ENCODE assay signal across 19 mouse cellular contexts in genomic region chr7:139916345-139916744, GRCm38 (mm10). TPM values are rescaled to one million over a fixed set of nuclear protein-coding genes. Genes with fewer than 3 reads are reported as not detected.
A peak's percentile ranks its signal among the peaks of the same experiment; 100 is the strongest.
DNase-seq lines count a peak whose midpoint lies in the region; ATAC-seq and TF ChIP-seq lines count a peak whose summit lies in the region.
"Had no signal": no experiment of that assay in that cellular context is flagged by ENCODE, and none has a peak within 500 bp of the region (broad histone marks: within the 10 kb centered on the region; RNA-seq: fewer than 3 reads in every experiment).

No protein-coding gene starts in this region.

- intact Hi-C loops in heart, adult 2 months (cut with DNase I) = no loop called here

- ATAC-seq in heart, embryonic 11.5 days (replicated peaks; ENCODE audit: insufficient number of reproducible peaks, low FRiP score, low TSS enrichment) = no peak
- no peak for ATAC-seq in liver, postnatal 0 days
- ATAC-seq in liver, embryonic 11.5 days (replicated peaks; ENCODE audit: low FRiP score) = no peak

- H3K9me3 ChIP-seq in heart, embryonic 11.5 days (replicated peaks; ENCODE audit: control insufficient read depth, low read length) = no peaks in the 10 kb centered on the region
- no peaks in the 10 kb centered on the region for H3K9me3 ChIP-seq in liver, postnatal 0 days (ENCODE audit: low read length)
- H3K9me3 ChIP-seq in liver, embryonic 11.5 days (ENCODE audit: control insufficient read depth, low read length) = no peaks in the 10 kb centered on the region
- H3K9me3 ChIP-seq: liver, embryonic 15.5 days had no signal

- peak; percentile 33 for TF ChIP-seq CTCF in heart, adult 2 months (IDR thresholded peaks at IDR 0.05)
- TF ChIP-seq CTCF in liver, postnatal 0 days (IDR thresholded peaks at IDR 0.05; ENCODE audit: low read depth) = peak; percentile 39

- TF ChIP-seq POLR2A in heart, adult 2 months (IDR thresholded peaks at IDR 0.05; ENCODE audit: insufficient read depth, low read depth, low read length) = no peak

- H3K4me1 ChIP-seq in heart, adult 2 months (ENCODE audit: control insufficient read depth, insufficient read depth, low read length) = no peaks in the 10 kb centered on the region
- no peaks in the 10 kb centered on the region; the same call in 1 of the 2 replicates for H3K4me1 ChIP-seq in heart, embryonic 11.5 days (ENCODE audit: control insufficient read depth, insufficient read depth, low read length)
- 0 out of 2 replicates have a peak, but pooled peaks cover 3% of the 10 kb centered on the region for H3K4me1 ChIP-seq in liver, postnatal 0 days (ENCODE audit: insufficient read depth)
- no peaks in the 10 kb centered on the region; the same call in 1 of the 2 replicates for H3K4me1 ChIP-seq in liver, embryonic 11.5 days (replicated peaks; ENCODE audit: control insufficient read depth, insufficient read depth, low read length)

- no peaks in the 10 kb centered on the region for H3K79me2 ChIP-seq in heart, adult 2 months (replicated peaks; ENCODE audit: control insufficient read depth, insufficient read depth, low read length)

- H3K4me3 ChIP-seq in heart, adult 2 months = no peak overlapping the region
- H3K4me3 ChIP-seq in heart, embryonic 11.5 days (ENCODE audit: low read depth, low read length) = no peak overlapping the region
- H3K4me3 ChIP-seq in liver, postnatal 0 days (ENCODE audit: low read depth, low read length) = no peak overlapping the region
- H3K4me3 ChIP-seq in liver, embryonic 11.5 days (ENCODE audit: low read depth, low read length) = no peak overlapping the region
- H3K4me3 ChIP-seq: liver, embryonic 15.5 days had no signal

- no peak overlapping the region for H3K27ac ChIP-seq in heart, adult 2 months
- H3K27ac ChIP-seq in heart, embryonic 11.5 days (ENCODE audit: low read depth, low read length) = no peak overlapping the region
- H3K27ac ChIP-seq in liver, postnatal 0 days (ENCODE audit: low read depth) = no peak overlapping the region
- no peak overlapping the region for H3K27ac ChIP-seq in liver, embryonic 11.5 days (ENCODE audit: low read depth, low read length)
- H3K27ac ChIP-seq: liver, embryonic 15.5 days had no signal

- no peak for TF ChIP-seq EP300 in heart, adult 2 months (IDR thresholded peaks at IDR 0.05; ENCODE audit: insufficient read depth, low read depth, low read length)
- no peak for TF ChIP-seq EP300 in liver, postnatal 0 days (IDR thresholded peaks at IDR 0.05; ENCODE audit: low read depth)

- no peak overlapping the region for H3K4me2 ChIP-seq in heart, embryonic 11.5 days
- no peak overlapping the region for H3K4me2 ChIP-seq in liver, postnatal 0 days (ENCODE audit: low read depth, low read length)
- no peak overlapping the region for H3K4me2 ChIP-seq in liver, embryonic 11.5 days
- H3K4me2 ChIP-seq: liver, embryonic 15.5 days had no signal

- H3K9ac ChIP-seq in heart, adult 2 months (ENCODE audit: low read depth, low read length) = no peak overlapping the region
- no peak overlapping the region for H3K9ac ChIP-seq in heart, embryonic 11.5 days (ENCODE audit: low read depth, low read length)
- H3K9ac ChIP-seq in liver, postnatal 0 days (replicated peaks) = no peak overlapping the region
- H3K9ac ChIP-seq in liver, embryonic 11.5 days (ENCODE audit: low read depth, low read length) = no peak overlapping the region
- H3K9ac ChIP-seq: liver, embryonic 15.5 days had no signal

- no peak for DNase-seq in heart, adult 2 months
- no peak for DNase-seq in liver, postnatal 0 days
- DNase-seq in liver, embryonic 11.5 days (ENCODE audit: low spot score) = no peak
- peak; percentile 61 for DNase-seq in ES-CJ7 (ENCODE audit: low read depth, low spot score)
- DNase-seq in embryo, embryonic 11 days = peak; percentile 56
- DNase-seq in gastrocnemius, adult 18-20 months (ENCODE audit: low spot score) = no peak
- no peak for DNase-seq in thymus, postnatal 25 days
- DNase-seq: adrenal gland, postnatal 10 days; heart, postnatal 10 days; kidney, postnatal 10 days; left cerebral cortex, postnatal 4 days; right cerebral cortex, postnatal 25 days; thymus, adult 2 months had no signal

- 2% methylated on average over 1 of the region's 1 CpGs for WGBS in heart, adult 2 months
- WGBS in heart, embryonic 11.5 days (ENCODE audit: insufficient replicate concordance) = 5% methylated on average over 1 of the region's 1 CpGs
- WGBS in liver, postnatal 0 days (ENCODE audit: insufficient replicate concordance) = 0% methylated on average over 1 of the region's 1 CpGs
- WGBS in liver, embryonic 11.5 days = 0% methylated on average over 1 of the region's 1 CpGs

- no peaks in the 10 kb centered on the region for H3K36me3 ChIP-seq in heart, adult 2 months (ENCODE audit: control insufficient read depth, insufficient read depth, low read length)
- no peaks in the 10 kb centered on the region for H3K36me3 ChIP-seq in heart, embryonic 11.5 days (ENCODE audit: control insufficient read depth, insufficient read depth, low read length)
- H3K36me3 ChIP-seq in liver, postnatal 0 days (replicated peaks; ENCODE audit: insufficient read depth, low read length) = no peaks in the 10 kb centered on the region
- no peaks in the 10 kb centered on the region for H3K36me3 ChIP-seq in liver, embryonic 11.5 days (ENCODE audit: control insufficient read depth, insufficient read depth, low read length)
- H3K36me3 ChIP-seq: liver, embryonic 15.5 days had no signal

- peaks cover 7% of the 10 kb centered on the region for H3K27me3 ChIP-seq in heart, adult 2 months (ENCODE audit: control insufficient read depth, insufficient read depth, low read length)
- peaks cover 63% of the 10 kb centered on the region for H3K27me3 ChIP-seq in heart, embryonic 11.5 days (ENCODE audit: control insufficient read depth, insufficient read depth, low read length)
- H3K27me3 ChIP-seq in liver, postnatal 0 days (ENCODE audit: insufficient read depth, low read length) = peaks cover 19% of the 10 kb centered on the region
- peaks cover 42% of the 10 kb centered on the region for H3K27me3 ChIP-seq in liver, embryonic 11.5 days (replicated peaks; ENCODE audit: control insufficient read depth, insufficient read depth, low read length)

RNA-seq across cellular contexts. Expression of gene Kndc1, which starts 21.8 kb away (rescaled TPM):
- not detected for total RNA-seq in heart, adult 2 months (2021)
- 0.47 TPM in 1 of 2 replicates, not detected in the other for polyA plus RNA-seq in heart, adult 2 months (2012; rRNA removed)
- polyA plus RNA-seq in heart, embryonic 11.5 days (2014; fragmentation: Nextera tagmentation; extraction: Ambion mirVana) = 0.03 TPM in 1 of 2 replicates, not detected in the other
- polyA plus RNA-seq in liver, postnatal 0 days (2015; fragmentation: Nextera tagmentation; extraction: Ambion mirVana) = not detected in 2 replicates
- polyA plus RNA-seq in liver, embryonic 11.5 days (2014; fragmentation: Nextera tagmentation; extraction: Ambion mirVana) = not detected in 2 replicates
- total RNA-seq in gastrocnemius, adult 18-20 months (2021) = not detected
- total RNA-seq: heart, postnatal 10 days; neutrophil, adult 5-6 weeks had no signal
- polyA plus RNA-seq: liver, embryonic 15.5 days had no signal

RNA-seq across cellular contexts. Expression of gene Utf1, which starts 27.2 kb away (rescaled TPM):
- not detected for total RNA-seq in heart, adult 2 months (2021)
- not detected in 2 replicates for polyA plus RNA-seq in heart, adult 2 months (2012; rRNA removed)
- not detected in 2 replicates for polyA plus RNA-seq in heart, embryonic 11.5 days (2014; fragmentation: Nextera tagmentation; extraction: Ambion mirVana)
- polyA plus RNA-seq in liver, postnatal 0 days (2015; fragmentation: Nextera tagmentation; extraction: Ambion mirVana) = not detected in 2 replicates
- not detected in 2 replicates for polyA plus RNA-seq in liver, embryonic 11.5 days (2014; fragmentation: Nextera tagmentation; extraction: Ambion mirVana)
- not detected for total RNA-seq in gastrocnemius, adult 18-20 months (2021)
- total RNA-seq: heart, postnatal 10 days; layer of hippocampus, postnatal 10 days; left cerebral cortex, postnatal 4 days; neutrophil, adult 5-6 weeks had no signal
- polyA plus RNA-seq: gonadal fat pad, adult 2 months; intestine, embryonic 14.5 days; liver, embryonic 15.5 days had no signal

Comparison
In these comparisons a context has a peak if more than half of its experiments do, and no peak if none do; other contexts are left out.
1. DNase-seq: peak in ES-CJ7 (single experiment) and embryo, embryonic 11 days (single experiment); none in heart, adult 2 months (0 of 2), liver, postnatal 0 days (single experiment), liver, embryonic 11.5 days (single experiment), gastrocnemius, adult 18-20 months (single experiment) and thymus, postnatal 25 days (single experiment).